Mouse (Mus musculus): Measurements from ENCODE around the gene Gcnt3. TPM values are rescaled to one million over a fixed set of nuclear protein-coding genes. Genes with fewer than 3 reads are reported as not detected.

The Gcnt3 gene
- polyA plus RNA-seq, 1 experiment from 2014 or later, result 0.07 TPM

GRCm38 (mm10) chr9:70021610-70022009, 16.3 kb downstream of the Gcnt3 start:
- 71% methylated on average over 1 of the region's 1 CpGs for WGBS
- Histone ChIP-seq H3K9ac (no peak overlapping the region), H3K4me2 (no peak overlapping the region), H3K27ac (no peak overlapping the region), H3K4me1 (no peaks in the 10 kb centered on the region), H3K4me3 (no peak overlapping the region), H3K27me3 (no peaks in the 10 kb centered on the region), H3K36me3 (peaks cover 25% of the 10 kb centered on the region), H3K9me3 (no peaks in the 10 kb centered on the region)
- ATAC-seq (ENCODE audit: insufficient number of reproducible peaks, insufficient read depth, low FRiP score, low TSS enrichment, low read depth), result no peak

GRCm38 (mm10) chr9:70018879-70019278, 19.0 kb downstream of the Gcnt3 start:
- H3K27me3 ChIP-seq, result no peaks in the 10 kb centered on the region
- peaks cover under 1% of the 10 kb centered on the region for H3K4me1 ChIP-seq
- no peak overlapping the region for H3K4me3 ChIP-seq
- no peak overlapping the region for H3K9ac ChIP-seq
- peaks cover 25% of the 10 kb centered on the region for H3K36me3 ChIP-seq
- no peak overlapping the region for H3K4me2 ChIP-seq
- H3K9me3 ChIP-seq, result no peaks in the 10 kb centered on the region
- no peak for ATAC-seq (ENCODE audit: insufficient number of reproducible peaks, insufficient read depth, low FRiP score, low TSS enrichment, low read depth)
- H3K27ac ChIP-seq, result no peak overlapping the region

- Histone ChIP-seq H3K27ac (no peak overlapping the region), H3K27me3 (no peaks in the 10 kb centered on the region), H3K9me3 (no peaks in the 10 kb centered on the region), H3K4me1 (peaks cover 9% of the 10 kb centered on the region), H3K4me3 (no peak overlapping the region), H3K36me3 (peaks cover 18% of the 10 kb centered on the region), H3K9ac (no peak overlapping the region), H3K4me2 (no peak overlapping the region)
- 96% methylated on average over 2 of the region's 2 CpGs for WGBS
- ATAC-seq (ENCODE audit: insufficient number of reproducible peaks, insufficient read depth, low FRiP score, low TSS enrichment, low read depth), result no peak
Measured at GRCm38 (mm10) chr9:70015632-70016031, 22.3 kb downstream of the Gcnt3 start.

GRCm38 (mm10) chr9:70012408-70012901, 25.4 kb downstream of the Gcnt3 start, which contains the start of gene Gtf2a2:
Gtf2a2 (plus strand) TSS chr9:70012550.
- H3K4me1 ChIP-seq, result peaks cover 9% of the 10 kb centered on the region
- H3K27me3 ChIP-seq, result no peaks in the 10 kb centered on the region
- peak within 1 kb of the TSS; percentile 72 for H3K4me2 ChIP-seq
- peaks cover 36% of the 10 kb centered on the region for H3K36me3 ChIP-seq
- peak within 1 kb of the TSS; percentile 95 for H3K9ac ChIP-seq
- H3K9me3 ChIP-seq, result no peaks in the 10 kb centered on the region
- peak within 1 kb of the TSS; percentile 84 for H3K4me3 ChIP-seq
- ATAC-seq (ENCODE audit: insufficient number of reproducible peaks, insufficient read depth, low FRiP score, low TSS enrichment, low read depth), result peak; percentile 91
- WGBS, result 1% methylated on average over 52 of the region's 57 CpGs
- peak within 1 kb of the TSS; percentile 94 for H3K27ac ChIP-seq

- no peaks in the 10 kb centered on the region for H3K27me3 ChIP-seq
- H3K9ac ChIP-seq, result peak overlapping the region; percentile 95
- H3K9me3 ChIP-seq, result no peaks in the 10 kb centered on the region
- peaks cover 35% of the 10 kb centered on the region for H3K36me3 ChIP-seq
- peaks cover 9% of the 10 kb centered on the region for H3K4me1 ChIP-seq
- WGBS, result 60% methylated on average over 14 of the region's 14 CpGs
- peak overlapping the region; percentile 72 for H3K4me2 ChIP-seq
- peak overlapping the region; percentile 84 for H3K4me3 ChIP-seq
- ATAC-seq (ENCODE audit: insufficient number of reproducible peaks, insufficient read depth, low FRiP score, low TSS enrichment, low read depth), result peak; percentile 43; the same call in 1 of the 2 replicates
- peak overlapping the region; percentile 94 for H3K27ac ChIP-seq
Measured at GRCm38 (mm10) chr9:70011537-70012407, 26.1 kb downstream of the Gcnt3 start.

GRCm38 (mm10) chr9:70010781-70011473, 27.0 kb downstream of the Gcnt3 start:
- Histone ChIP-seq H3K4me2 (no peak overlapping the region), H3K36me3 (peaks cover 40% of the 10 kb centered on the region), H3K27me3 (no peaks in the 10 kb centered on the region), H3K4me3 (no peak overlapping the region), H3K9me3 (no peaks in the 10 kb centered on the region), H3K9ac (no peak overlapping the region), H3K27ac (no peak overlapping the region), H3K4me1 (peaks cover 9% of the 10 kb centered on the region)
- 92% methylated on average over 5 of the region's 5 CpGs for WGBS
- no peak for ATAC-seq (ENCODE audit: insufficient number of reproducible peaks, insufficient read depth, low FRiP score, low TSS enrichment, low read depth)

GRCm38 (mm10) chr9:70009754-70010304, 28.1 kb downstream of the Gcnt3 start:
- 87% methylated on average over 8 of the region's 8 CpGs for WGBS
- no peaks in the 10 kb centered on the region for H3K27me3 ChIP-seq
- H3K9ac ChIP-seq, result no peak overlapping the region
- no peak for ATAC-seq (ENCODE audit: insufficient number of reproducible peaks, insufficient read depth, low FRiP score, low TSS enrichment, low read depth)
- no peak overlapping the region for H3K4me3 ChIP-seq
- no peaks in the 10 kb centered on the region for H3K9me3 ChIP-seq
- H3K4me2 ChIP-seq, result no peak overlapping the region
- no peak overlapping the region for H3K27ac ChIP-seq
- peaks cover 47% of the 10 kb centered on the region for H3K36me3 ChIP-seq
- peaks cover 9% of the 10 kb centered on the region for H3K4me1 ChIP-seq

GRCm38 (mm10) chr9:70007506-70008248, 30.2 kb downstream of the Gcnt3 start:
- H3K9me3 ChIP-seq, result no peaks in the 10 kb centered on the region
- no peak overlapping the region for H3K4me3 ChIP-seq
- no peaks in the 10 kb centered on the region for H3K4me1 ChIP-seq
- peaks cover 65% of the 10 kb centered on the region for H3K36me3 ChIP-seq
- no peak overlapping the region for H3K9ac ChIP-seq
- no peaks in the 10 kb centered on the region for H3K27me3 ChIP-seq
- ATAC-seq (ENCODE audit: insufficient number of reproducible peaks, insufficient read depth, low FRiP score, low TSS enrichment, low read depth), result no peak
- H3K27ac ChIP-seq, result no peak overlapping the region
- WGBS, result 88% methylated on average over 14 of the region's 14 CpGs
- H3K4me2 ChIP-seq, result no peak overlapping the region

- ATAC-seq (ENCODE audit: insufficient number of reproducible peaks, insufficient read depth, low FRiP score, low TSS enrichment, low read depth), result no peak
- Histone ChIP-seq H3K4me3 (no peak overlapping the region), H3K4me1 (no peaks in the 10 kb centered on the region), H3K4me2 (no peak overlapping the region), H3K9me3 (no peaks in the 10 kb centered on the region), H3K9ac (no peak overlapping the region), H3K36me3 (peaks cover 72% of the 10 kb centered on the region), H3K27me3 (no peaks in the 10 kb centered on the region), H3K27ac (no peak overlapping the region)
- WGBS, result 90% methylated on average over 5 of the region's 5 CpGs
Measured at GRCm38 (mm10) chr9:70006984-70007383, 30.9 kb downstream of the Gcnt3 start.

GRCm38 (mm10) chr9:70003516-70003915, 34.4 kb downstream of the Gcnt3 start:
- 78% methylated on average over 10 of the region's 10 CpGs for WGBS
- no peaks in the 10 kb centered on the region for H3K27me3 ChIP-seq
- H3K27ac ChIP-seq, result no peak overlapping the region
- peaks cover 86% of the 10 kb centered on the region for H3K36me3 ChIP-seq
- no peak overlapping the region for H3K4me2 ChIP-seq
- H3K4me1 ChIP-seq, result no peaks in the 10 kb centered on the region
- no peak for ATAC-seq (ENCODE audit: insufficient number of reproducible peaks, insufficient read depth, low FRiP score, low TSS enrichment, low read depth)
- no peak overlapping the region for H3K4me3 ChIP-seq
- H3K9me3 ChIP-seq, result no peaks in the 10 kb centered on the region
- H3K9ac ChIP-seq, result no peak overlapping the region

GRCm38 (mm10) chr9:69999318-69999717, 38.6 kb downstream of the Gcnt3 start:
- 74% methylated on average over 1 of the region's 1 CpGs for WGBS
- ATAC-seq (ENCODE audit: insufficient number of reproducible peaks, insufficient read depth, low FRiP score, low TSS enrichment, low read depth), result no peak
- no peak overlapping the region for H3K27ac ChIP-seq

More at GRCm38 (mm10) chr9:69999318-69999717, 38.6 kb downstream of the Gcnt3 start:
- Histone ChIP-seq H3K4me1 (no peaks in the 10 kb centered on the region), H3K4me3 (no peak overlapping the region), H3K27me3 (no peaks in the 10 kb centered on the region), H3K36me3 (peaks cover 91% of the 10 kb centered on the region), H3K9ac (no peak overlapping the region), H3K4me2 (no peak overlapping the region), H3K9me3 (no peaks in the 10 kb centered on the region)
